Mouse (Mus musculus) intestine, embryonic 14.5 days (tissue): ENCODE results near the gene Gstk1. TPM values are rescaled to one million over a fixed set of nuclear protein-coding genes. Genes with fewer than 3 reads are reported as not detected.

ENCODE experiments used
- ATAC-seq: fragments of 200-750 bp; cut with Nextera tagmentation; replicated peaks from 2 replicates; pipeline ENCODE4 v1.8.0; 2017; ENCODE audit warnings: low read depth, moderate number of reproducible peaks, moderate TSS enrichment, moderate library complexity; ENCODE audit not compliant: low FRiP score, low TSS enrichment
- DNase-seq: peaks from one replicate; pipeline ENCODE4 v3.0.0-alpha.2; 2018; ENCODE audit warnings: low spot score
- H3K27ac ChIP-seq: fragments of 300-500 bp; sonication (generic); 2 replicates; pipeline ENCODE4 v1.5.1; 2014; ENCODE audit warnings: low read depth, mild to moderate bottlenecking, control low read depth
- H3K27me3 ChIP-seq: fragments of 300-500 bp; sonication (generic); replicated peaks from 2 replicates; pipeline ENCODE4 v1.6.1; 2014; ENCODE audit warnings: low read length, control low read depth; ENCODE audit not compliant: control insufficient read depth, insufficient read depth
- H3K36me3 ChIP-seq: fragments of 300-500 bp; sonication (generic); 2 replicates; pipeline ENCODE4 v1.6.1; 2014; ENCODE audit warnings: low read length, control low read depth; ENCODE audit not compliant: control insufficient read depth, insufficient read depth
- H3K4me1 ChIP-seq: fragments of 300-500 bp; sonication (generic); replicated peaks from 2 replicates; pipeline ENCODE4 v1.6.1; 2014; ENCODE audit warnings: low read length, control low read depth, mixed read lengths; ENCODE audit not compliant: control insufficient read depth, insufficient read depth
- H3K4me2 ChIP-seq: fragments of 300-500 bp; sonication (generic); 2 replicates; pipeline ENCODE4 v1.6.1; 2014; ENCODE audit warnings: low read length
- H3K4me3 ChIP-seq: fragments of 300-500 bp; sonication (generic); 2 replicates; pipeline ENCODE4 v1.5.1; 2014; ENCODE audit warnings: low read depth, low read length, control low read depth, mixed read lengths
- H3K9ac ChIP-seq: fragments of 300-500 bp; sonication (generic); 2 replicates; pipeline ENCODE4 v1.6.1; 2014; ENCODE audit warnings: mild to moderate bottlenecking, low read length
- H3K9me3 ChIP-seq: fragments of 300-500 bp; sonication (generic); 2 replicates; pipeline ENCODE4 v1.6.1; 2016; ENCODE audit warnings: low read length, control low read depth; ENCODE audit not compliant: control insufficient read depth
- WGBS: fragments of 180-500 bp; shearing (Covaris S2); extraction: QIAGEN DNeasy Blood & Tissue Kit; methylation state at CpG from one replicate; pipeline ENCODE4 v1.1.7; 2014; 5-methylcytosine and 5-hydroxymethylcytosine counted together
- polyA plus RNA-seq: library from polyadenylated mRNA; unstranded; fragments of >200 nt; fragmentation: Nextera tagmentation; extraction: Ambion mirVana; gene quantifications from 2 replicates; pipeline ENCODE4 v1.2.1, GENCODE M21; 2014

The Gstk1 gene
- polyA plus RNA-seq, 1 experiment from 2014 or later, result 22.1 TPM

DNA sequence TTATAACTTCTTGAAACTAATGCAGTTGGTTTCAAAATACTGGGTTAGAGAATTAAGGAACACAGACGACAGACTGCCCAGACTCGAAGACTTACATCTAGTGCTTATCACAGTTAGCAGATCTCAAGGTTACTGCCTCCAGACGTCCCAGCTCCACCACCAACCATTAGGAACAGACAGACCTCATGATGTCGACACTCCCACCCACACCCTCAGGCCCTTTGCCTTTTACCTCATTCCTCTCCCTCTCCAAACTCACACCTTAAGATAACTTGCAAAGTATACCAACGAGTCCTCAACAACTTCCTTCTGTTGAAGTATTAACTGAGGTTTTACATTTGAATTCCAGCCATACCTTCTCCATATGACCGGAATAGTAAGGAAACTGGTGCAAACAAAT, 14.7 kb downstream of the Gstk1 start:
- ATAC-seq (no peak), DNase-seq (no peak)
- no peak overlapping the region for H3K9ac ChIP-seq
- no peak overlapping the region for H3K4me3 ChIP-seq
- H3K9me3 ChIP-seq, result no peaks in the 10 kb centered on the region
- WGBS, result 48% methylated on average over 6 of the region's 6 CpGs
- no peak overlapping the region for H3K27ac ChIP-seq
- no peaks in the 10 kb centered on the region for H3K36me3 ChIP-seq
- no peak overlapping the region for H3K4me2 ChIP-seq
- no peaks in the 10 kb centered on the region for H3K27me3 ChIP-seq
- peaks cover 4% of the 10 kb centered on the region; the same call in 1 of the 2 replicates for H3K4me1 ChIP-seq

DNA sequence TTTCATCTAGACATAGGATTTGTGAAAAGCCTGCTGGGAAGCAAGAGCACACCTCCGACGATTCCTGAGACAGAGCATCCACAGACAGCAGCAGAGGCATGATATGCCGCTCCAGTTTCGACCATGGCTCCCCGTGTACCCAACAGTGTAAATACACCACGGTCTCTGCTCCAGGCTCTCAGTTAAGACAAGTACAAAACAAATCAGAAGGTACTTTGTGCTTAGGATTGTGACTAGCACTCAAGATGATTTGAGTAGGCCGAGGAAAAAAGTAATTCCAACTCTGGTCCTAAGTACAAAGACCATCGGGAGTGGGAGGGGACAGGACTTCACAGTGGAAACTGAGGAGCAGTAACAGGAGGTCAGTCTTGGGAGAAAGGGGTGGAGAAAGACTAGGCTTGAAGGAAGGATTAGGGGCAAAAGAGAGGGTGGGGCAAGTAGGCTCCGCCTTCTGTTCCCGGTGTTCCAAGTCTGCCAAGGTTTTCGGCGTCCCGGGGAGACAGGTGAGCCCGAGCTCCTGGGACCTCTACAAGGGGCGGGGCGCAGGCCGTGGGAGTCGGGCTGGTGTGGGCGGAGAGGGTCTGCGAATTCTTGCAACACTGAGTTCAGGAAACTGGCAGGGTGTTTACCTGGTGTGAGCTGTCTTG, 15.9 kb downstream of the Gstk1 start, which contains the start of gene Tmem139:
Tmem139 (plus strand) TSS at position 447 of the 647 bp plus-strand sequence.
- no peak within 1 kb of the TSS for H3K9ac ChIP-seq
- H3K4me3 ChIP-seq, result peak within 1 kb of the TSS; percentile 6; the same call in 1 of the 2 replicates
- peaks cover 4% of the 10 kb centered on the region for H3K4me1 ChIP-seq
- H3K27ac ChIP-seq, result peak within 1 kb of the TSS; percentile 22; the same call in 1 of the 2 replicates
- H3K4me2 ChIP-seq, result peak within 1 kb of the TSS; percentile 33
- H3K9me3 ChIP-seq, result no peaks in the 10 kb centered on the region
- H3K27me3 ChIP-seq, result no peaks in the 10 kb centered on the region
- no peak for ATAC-seq
- no peak for DNase-seq
- 11% methylated on average over 20 of the region's 20 CpGs for WGBS
- H3K36me3 ChIP-seq, result no peaks in the 10 kb centered on the region

DNA sequence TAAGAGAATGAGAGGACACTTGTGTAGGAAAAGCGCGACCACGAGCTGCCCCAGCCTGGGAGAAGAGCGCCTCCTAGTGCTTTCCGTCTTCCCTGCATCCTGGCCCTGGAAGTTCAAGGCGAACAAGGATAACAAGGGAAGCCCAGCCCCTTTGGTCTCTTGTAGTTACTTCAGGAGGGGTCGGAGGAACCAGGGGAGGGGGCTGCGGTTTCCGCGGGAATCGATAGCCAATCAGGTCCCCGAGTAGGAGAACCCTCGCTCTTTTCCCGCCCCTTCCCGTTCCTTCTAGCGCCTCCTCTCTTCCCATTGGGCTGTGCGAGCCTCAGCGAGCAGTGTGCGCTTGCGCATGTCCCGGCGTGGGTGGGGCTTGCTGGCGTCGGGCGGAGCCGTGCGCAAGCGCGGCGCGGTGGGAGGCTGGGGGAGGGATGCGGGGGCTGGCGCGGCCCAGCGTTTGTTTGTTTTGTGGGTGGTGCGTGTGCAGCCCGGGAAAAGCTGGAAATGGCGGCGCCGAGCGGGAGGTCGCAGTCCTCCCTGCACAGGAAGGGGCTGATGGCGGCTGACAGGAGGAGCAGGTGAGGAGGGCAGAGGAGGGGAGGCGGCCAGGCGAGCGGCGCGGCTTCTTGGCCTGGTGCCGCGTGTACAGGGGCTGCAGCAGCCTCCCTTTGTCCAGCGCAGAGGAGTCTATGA, 19.0 kb downstream of the Gstk1 start, which contains the start of gene Casp2:
Casp2 (plus strand) TSS at position 360 of the 687 bp plus-strand sequence.
- Histone ChIP-seq H3K4me3 (peak within 1 kb of the TSS; percentile 71), H3K27ac (peak within 1 kb of the TSS; percentile 84), H3K9me3 (no peaks in the 10 kb centered on the region), H3K27me3 (no peaks in the 10 kb centered on the region), H3K36me3 (peaks cover 26% of the 10 kb centered on the region), H3K9ac (peak within 1 kb of the TSS; percentile 91), H3K4me1 (peaks cover 4% of the 10 kb centered on the region), H3K4me2 (peak within 1 kb of the TSS; percentile 86)
- WGBS, result under 1% methylated on average over 46 of the region's 51 CpGs
- DNase-seq (peak; percentile 97), ATAC-seq (peak; percentile 98)

DNA sequence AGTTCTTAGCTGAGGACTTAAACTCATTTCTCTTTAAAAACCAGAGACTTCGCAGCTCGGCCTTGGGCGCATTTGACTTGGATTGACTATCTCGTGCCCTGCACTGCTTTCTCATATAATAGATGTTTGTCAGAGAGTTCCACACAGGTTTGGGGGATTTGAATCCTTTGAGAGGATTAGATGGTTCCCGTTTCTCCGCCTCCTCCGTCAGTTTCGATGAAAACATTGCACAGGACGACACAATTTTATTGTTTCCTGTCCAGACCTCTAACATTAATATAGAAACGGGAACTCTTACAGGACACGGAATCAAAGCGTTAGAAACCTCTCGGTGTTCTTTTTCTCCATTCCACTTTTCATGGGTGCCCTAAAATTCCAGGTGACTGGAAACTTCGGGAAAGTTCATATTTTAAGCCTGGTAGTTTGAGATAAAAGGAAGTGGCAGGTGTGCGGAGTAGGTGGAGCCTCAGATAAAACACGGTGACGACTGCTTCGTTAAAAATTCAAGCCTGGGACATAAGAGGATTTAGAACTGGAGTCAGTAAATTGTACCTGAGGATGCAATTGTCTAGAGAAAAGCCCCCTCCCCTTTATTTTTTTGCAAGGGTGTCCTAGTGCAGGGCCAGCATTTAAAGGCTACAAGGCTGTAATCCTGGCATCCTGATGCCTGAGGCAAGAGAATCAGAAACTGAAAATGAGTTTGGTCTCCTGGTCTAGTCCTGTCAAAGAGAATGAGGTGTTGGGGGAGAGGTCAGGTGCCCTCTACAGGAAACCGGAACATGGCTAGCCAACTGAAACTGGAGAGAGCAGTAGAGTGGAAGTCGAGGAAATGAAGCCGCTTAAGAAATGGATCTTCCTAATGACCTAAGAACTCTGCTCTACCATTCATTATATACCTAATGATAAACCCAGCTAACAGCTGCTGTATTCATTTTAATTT, 19.9 kb downstream of the Gstk1 start:
- DNase-seq, result no peak
- no peaks in the 10 kb centered on the region for H3K27me3 ChIP-seq
- H3K4me2 ChIP-seq, result peak overlapping the region; percentile 86
- H3K4me3 ChIP-seq, result peak overlapping the region; percentile 71
- ATAC-seq, result no peak
- H3K36me3 ChIP-seq, result peaks cover 35% of the 10 kb centered on the region
- WGBS, result under 1% methylated on average over 21 of the region's 21 CpGs
- H3K4me1 ChIP-seq, result peaks cover 4% of the 10 kb centered on the region
- H3K27ac ChIP-seq, result peak overlapping the region; percentile 84
- no peaks in the 10 kb centered on the region for H3K9me3 ChIP-seq
- H3K9ac ChIP-seq, result peak overlapping the region; percentile 91

DNA sequence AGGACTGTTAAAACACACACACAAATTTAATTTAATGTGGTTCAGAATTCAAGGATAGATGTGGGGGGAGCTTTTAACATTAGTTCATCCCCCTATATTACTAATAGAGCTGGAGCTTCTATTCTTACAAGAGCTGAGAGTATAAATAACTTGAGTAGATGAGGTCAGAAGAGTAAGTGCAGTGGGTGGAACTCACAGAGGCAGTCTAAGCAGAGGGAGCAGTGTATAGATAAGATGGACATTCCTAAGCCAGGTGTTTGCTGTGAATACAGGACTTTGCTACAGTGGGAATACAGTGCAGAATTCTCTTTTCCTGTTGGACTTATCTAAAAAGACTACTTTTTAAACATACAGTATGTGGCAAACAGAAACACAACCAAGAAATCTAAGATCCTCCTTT, 25.1 kb downstream of the Gstk1 start:
- Histone ChIP-seq H3K4me2 (no peak overlapping the region), H3K9ac (no peak overlapping the region), H3K4me3 (no peak overlapping the region), H3K9me3 (no peaks in the 10 kb centered on the region), H3K27ac (no peak overlapping the region), H3K4me1 (no peaks in the 10 kb centered on the region; the same call in 1 of the 2 replicates), H3K36me3 (peaks cover 82% of the 10 kb centered on the region), H3K27me3 (no peaks in the 10 kb centered on the region)
- DNase-seq (no peak), ATAC-seq (no peak)

DNA sequence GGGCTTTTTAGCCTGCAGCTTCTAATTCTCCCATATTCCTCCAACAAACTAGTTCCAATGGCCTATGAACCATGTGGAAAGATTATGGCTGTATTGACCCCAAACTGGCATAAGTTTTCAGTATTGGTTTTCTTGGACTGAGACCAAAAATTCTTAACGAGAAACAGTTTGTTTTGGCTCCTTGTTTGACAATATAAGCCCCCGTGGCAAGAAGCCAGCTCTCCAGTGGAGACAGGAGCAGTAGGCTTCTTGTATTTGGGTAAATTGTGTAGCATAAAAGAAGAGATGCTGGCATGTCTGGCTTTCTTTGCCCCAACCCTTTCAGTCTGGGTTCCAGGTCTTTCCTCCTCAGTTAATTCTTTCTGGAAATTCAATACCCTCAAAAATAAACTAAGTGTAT, 30.4 kb downstream of the Gstk1 start:
- no peak overlapping the region for H3K27ac ChIP-seq
- H3K4me2 ChIP-seq, result no peak overlapping the region
- no peaks in the 10 kb centered on the region for H3K4me1 ChIP-seq
- H3K4me3 ChIP-seq, result no peak overlapping the region
- no peaks in the 10 kb centered on the region for H3K27me3 ChIP-seq
- peaks cover 94% of the 10 kb centered on the region for H3K36me3 ChIP-seq
- no peak for DNase-seq
- 68% methylated on average over 2 of the region's 2 CpGs for WGBS
- no peaks in the 10 kb centered on the region for H3K9me3 ChIP-seq
- no peak overlapping the region for H3K9ac ChIP-seq
- ATAC-seq, result no peak

DNA sequence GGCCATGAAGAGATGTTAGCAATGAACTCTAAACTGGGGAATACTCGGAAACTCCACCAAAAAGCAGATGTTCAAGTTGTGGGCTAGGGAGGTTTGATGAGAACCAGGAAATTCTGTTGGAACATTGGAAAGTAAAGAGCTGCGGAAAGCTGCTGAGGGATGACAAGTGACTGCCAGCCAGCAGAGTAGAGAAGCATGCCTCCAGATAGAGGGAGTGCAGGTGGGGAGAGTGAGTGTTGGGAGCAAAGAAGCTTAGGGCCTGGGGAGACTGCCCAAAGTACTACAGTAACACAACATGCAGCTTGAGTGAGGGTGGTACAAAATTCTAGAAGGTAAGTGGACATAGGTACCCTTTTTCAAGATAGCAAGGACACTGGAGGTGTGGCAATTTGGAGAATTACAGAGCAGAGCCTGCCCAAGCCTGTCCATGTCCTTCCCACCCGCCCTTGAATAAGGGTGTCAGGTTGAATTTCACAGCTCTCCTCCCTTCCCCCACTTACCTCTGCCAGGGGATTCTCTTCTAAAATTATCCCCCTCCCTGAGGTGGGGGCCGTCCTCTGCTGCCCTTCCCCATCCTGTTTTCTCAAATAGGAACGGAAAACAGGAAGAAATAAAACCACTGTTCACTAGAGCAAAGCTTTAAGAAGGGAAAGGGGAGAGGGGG, 37.3 kb downstream of the Gstk1 start:
- 79% methylated on average over 5 of the region's 5 CpGs for WGBS
- no peaks in the 10 kb centered on the region for H3K4me1 ChIP-seq
- peaks cover 59% of the 10 kb centered on the region for H3K36me3 ChIP-seq
- no peak for DNase-seq
- H3K4me3 ChIP-seq, result no peak overlapping the region
- H3K27me3 ChIP-seq, result no peaks in the 10 kb centered on the region
- H3K27ac ChIP-seq, result no peak overlapping the region
- no peak overlapping the region for H3K4me2 ChIP-seq
- ATAC-seq, result no peak
- H3K9me3 ChIP-seq, result no peaks in the 10 kb centered on the region
- H3K9ac ChIP-seq, result no peak overlapping the region

DNA sequence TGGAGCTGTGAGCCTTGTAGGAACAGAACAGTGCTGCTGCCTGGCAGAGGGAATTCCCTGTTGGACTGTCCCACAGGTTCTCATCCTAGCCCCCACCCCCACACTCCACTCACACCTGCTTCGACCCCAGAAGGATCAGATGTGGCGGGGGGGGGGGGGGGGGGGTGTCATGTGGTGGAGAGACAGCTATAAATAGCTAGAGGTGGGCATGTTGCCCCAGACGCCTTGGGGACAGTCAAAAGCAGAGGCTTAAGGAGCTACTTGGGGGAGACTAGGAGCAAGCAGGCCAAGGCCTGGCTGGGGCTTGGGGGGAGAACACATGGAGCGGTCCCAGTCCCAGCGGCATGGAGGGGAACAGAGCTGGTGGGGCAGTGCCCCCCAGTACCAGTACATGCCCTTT, 40.7 kb downstream of the Gstk1 start, which contains the start of gene Clcn1:
Clcn1 (plus strand) TSS at position 238 of the 400 bp plus-strand sequence.
- ATAC-seq, result no peak

More for the DNA sequence above, 40.7 kb downstream of the Gstk1 start, which contains the start of gene Clcn1:
- no peak within 1 kb of the TSS for H3K4me2 ChIP-seq
- no peaks in the 10 kb centered on the region for H3K27me3 ChIP-seq
- WGBS, result 71% methylated on average over 4 of the region's 5 CpGs
- no peaks in the 10 kb centered on the region for H3K9me3 ChIP-seq
- no peak for DNase-seq
- H3K4me3 ChIP-seq, result no peak within 1 kb of the TSS
- H3K4me1 ChIP-seq, result no peaks in the 10 kb centered on the region
- no peak within 1 kb of the TSS for H3K9ac ChIP-seq
- peaks cover 26% of the 10 kb centered on the region for H3K36me3 ChIP-seq
- no peak within 1 kb of the TSS for H3K27ac ChIP-seq
